Mouse (Mus musculus): Measurements from ENCODE around the gene Hoxc9.

DNA sequence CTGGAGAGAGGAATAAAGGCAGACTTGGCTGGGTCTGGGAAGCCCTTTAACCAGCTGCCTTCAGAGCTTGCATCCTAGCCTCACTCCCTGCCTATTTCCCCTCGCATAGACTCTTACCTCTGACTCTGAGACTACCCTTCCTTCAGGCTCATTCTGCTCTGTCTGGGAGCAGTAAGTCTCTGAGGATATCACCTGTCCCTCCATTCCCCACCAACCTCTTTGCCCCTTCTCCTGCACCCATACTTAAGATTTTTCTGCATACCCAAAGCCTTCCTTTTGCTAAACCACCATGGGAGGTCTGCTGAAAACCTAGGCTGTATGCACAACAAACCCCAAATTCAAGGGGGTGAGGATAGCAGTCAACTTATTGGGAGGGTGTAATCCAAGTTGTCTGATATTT is 3.7 kb downstream of the Hoxc9 start:
- TF ChIP-seq POLR2A (IDR thresholded peaks at IDR 0.05; ENCODE audit: low read depth, low read length), result no peak
- TF ChIP-seq CTCF (conservative IDR thresholded peaks at IDR 0.05; ENCODE audit: insufficient read depth, insufficient read length, low read depth, low read length), result no peak
